Mouse (Mus musculus) hindbrain, embryonic 11.5 days (tissue): ENCODE data around the gene Baiap2l2. TPM values are rescaled to one million over a fixed set of nuclear protein-coding genes. Genes with fewer than 3 reads are reported as not detected.

Experiments used
- ATAC-seq: fragments of 200-750 bp; cut with Nextera tagmentation; 2 replicates; pipeline ENCODE4 v1.8.0; 2017; ENCODE audit warnings: mild to moderate bottlenecking, moderate TSS enrichment, moderate library complexity; ENCODE audit not compliant: low FRiP score
- DNase-seq: peaks from one replicate; pipeline ENCODE4 v3.0.0-alpha.2; 2015; ENCODE audit warnings: low spot score
- H3K27ac ChIP-seq: fragments of 300-500 bp; sonication (generic); 2 replicates; pipeline ENCODE4 v1.5.1; 2014; ENCODE audit warnings: mild to moderate bottlenecking, low read depth, low read length
- H3K27me3 ChIP-seq: fragments of 300-500 bp; sonication (generic); 2 replicates; pipeline ENCODE4 v1.6.1; 2014; ENCODE audit warnings: mild to moderate bottlenecking, low read length, moderate library complexity, mixed read lengths; ENCODE audit not compliant: control insufficient read depth, insufficient read depth
- H3K36me3 ChIP-seq: fragments of 300-500 bp; sonication (generic); 2 replicates; pipeline ENCODE4 v1.6.1; 2014; ENCODE audit warnings: mild to moderate bottlenecking, low read length, moderate library complexity, mixed read lengths; ENCODE audit not compliant: control insufficient read depth, insufficient read depth
- H3K4me1 ChIP-seq: fragments of 300-500 bp; sonication (generic); replicated peaks from 2 replicates; pipeline ENCODE4 v1.6.1; 2014; ENCODE audit warnings: low read length, mixed read lengths; ENCODE audit not compliant: control insufficient read depth, insufficient read depth
- H3K4me2 ChIP-seq: fragments of 300-500 bp; sonication (generic); replicated peaks from 2 replicates; pipeline ENCODE4 v1.6.1; 2014; ENCODE audit warnings: mild to moderate bottlenecking, low read depth, low read length
- H3K4me3 ChIP-seq: fragments of 300-500 bp; sonication (generic); 2 replicates; pipeline ENCODE4 v1.5.1; 2014; ENCODE audit warnings: low read depth, low read length
- H3K9ac ChIP-seq: fragments of 300-500 bp; sonication (generic); 2 replicates; pipeline ENCODE4 v1.6.1; 2014; ENCODE audit warnings: low read depth, low read length
- H3K9me3 ChIP-seq: fragments of 300-500 bp; sonication (generic); 2 replicates; pipeline ENCODE4 v1.6.1; 2016; ENCODE audit warnings: low read length; ENCODE audit not compliant: control insufficient read depth
- WGBS: fragments of 180-500 bp; shearing (Covaris S2); extraction: QIAGEN DNeasy Blood & Tissue Kit; methylation state at CpG from one replicate; pipeline ENCODE4 v1.1.7; 2014; 5-methylcytosine and 5-hydroxymethylcytosine counted together
- polyA plus RNA-seq: library from polyadenylated mRNA; unstranded; fragments of >200 nt; fragmentation: Nextera tagmentation; extraction: Ambion mirVana; gene quantifications from 2 replicates; pipeline ENCODE4 v1.2.1, GENCODE M21; 2014

Baiap2l2 gene
- polyA plus RNA-seq, 1 experiment from 2014 or later = 1.4 TPM

DNA sequence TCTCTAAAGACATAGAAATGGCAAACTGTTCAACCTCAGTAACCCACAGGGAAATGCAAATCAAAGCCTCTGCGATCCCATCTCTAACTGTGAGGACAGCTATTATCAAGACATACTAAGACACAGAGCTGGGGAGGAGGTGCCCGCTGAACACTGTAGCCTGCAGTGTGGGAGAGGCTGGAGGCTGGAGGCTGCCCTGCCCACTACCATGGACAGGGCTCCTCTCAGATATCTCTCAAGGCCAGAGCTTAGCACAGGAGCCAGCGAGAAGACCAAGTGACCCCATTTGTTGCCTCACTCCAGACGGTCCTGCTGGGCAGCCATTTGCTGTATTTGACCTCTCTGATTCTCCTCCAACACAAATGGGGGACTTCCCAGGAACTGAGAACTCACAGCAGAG lies 22.5 kb upstream of the Baiap2l2 start:
- no peak for DNase-seq
- Histone ChIP-seq H3K4me2 (no peak overlapping the region), H3K4me3 (no peak overlapping the region), H3K36me3 (no peaks in the 10 kb centered on the region), H3K27me3 (no peaks in the 10 kb centered on the region), H3K4me1 (no peaks in the 10 kb centered on the region), H3K9me3 (no peaks in the 10 kb centered on the region), H3K27ac (no peak overlapping the region), H3K9ac (no peak overlapping the region)
- no peak for ATAC-seq
- 68% methylated on average over 4 of the region's 4 CpGs for WGBS

DNA sequence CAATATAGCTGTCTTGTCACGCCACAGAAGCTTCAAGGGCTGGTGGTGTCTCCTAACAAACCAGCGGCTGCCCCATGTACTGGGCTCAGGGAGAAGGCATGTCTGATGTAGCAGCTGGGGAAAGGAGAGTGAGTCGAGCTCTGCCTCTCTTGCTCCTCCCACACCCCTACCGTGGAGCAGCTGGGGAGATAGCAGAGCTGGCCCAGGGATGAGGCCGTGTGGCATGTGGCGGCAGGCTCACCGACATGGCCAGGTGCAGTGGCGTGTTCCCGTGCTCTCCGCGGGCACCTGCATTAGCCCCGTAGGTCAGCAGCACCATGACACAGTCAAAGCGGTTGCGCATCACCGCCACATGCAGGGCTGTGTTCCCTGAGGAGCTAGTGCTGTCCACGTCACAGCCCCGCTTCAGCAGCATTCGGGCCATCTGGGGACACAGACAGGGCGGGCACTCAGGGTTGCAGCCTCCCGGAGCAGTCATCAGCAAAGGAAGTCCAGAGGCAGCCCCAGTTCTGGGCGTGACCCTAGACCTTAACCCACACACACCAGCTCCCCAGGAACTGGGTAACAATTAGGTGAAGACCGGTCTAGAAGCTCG lies 20.8 kb upstream of the Baiap2l2 start:
- no peak for ATAC-seq
- no peaks in the 10 kb centered on the region for H3K36me3 ChIP-seq

GRCm38 (mm10) chr15:79304832-79305231 lies 19.5 kb upstream of the Baiap2l2 start:
- no peaks in the 10 kb centered on the region for H3K9me3 ChIP-seq
- H3K36me3 ChIP-seq = no peaks in the 10 kb centered on the region
- no peak overlapping the region for H3K9ac ChIP-seq
- ATAC-seq (no peak), DNase-seq (no peak)
- H3K4me3 ChIP-seq = no peak overlapping the region
- no peak overlapping the region for H3K27ac ChIP-seq
- H3K27me3 ChIP-seq = no peaks in the 10 kb centered on the region
- WGBS = 65% methylated on average over 4 of the region's 5 CpGs
- H3K4me2 ChIP-seq = no peak overlapping the region
- H3K4me1 ChIP-seq = no peaks in the 10 kb centered on the region

More for the DNA sequence above, 20.8 kb upstream of the Baiap2l2 start:
- Histone ChIP-seq H3K9me3 (no peaks in the 10 kb centered on the region), H3K9ac (no peak overlapping the region), H3K4me2 (no peak overlapping the region), H3K27me3 (no peaks in the 10 kb centered on the region), H3K4me1 (no peaks in the 10 kb centered on the region), H3K4me3 (no peak overlapping the region), H3K27ac (no peak overlapping the region)
- WGBS = 75% methylated on average over 23 of the region's 23 CpGs
- DNase-seq = no peak

- 88% methylated on average over 8 of the region's 8 CpGs for WGBS
- ATAC-seq (no peak), DNase-seq (no peak)
- Histone ChIP-seq H3K4me1 (no peaks in the 10 kb centered on the region), H3K27ac (no peak overlapping the region), H3K4me2 (no peak overlapping the region), H3K27me3 (no peaks in the 10 kb centered on the region), H3K9ac (no peak overlapping the region), H3K4me3 (no peak overlapping the region), H3K9me3 (no peaks in the 10 kb centered on the region), H3K36me3 (no peaks in the 10 kb centered on the region)
Observed at GRCm38 (mm10) chr15:79303725-79304124, 18.4 kb upstream of the Baiap2l2 start.

GRCm38 (mm10) chr15:79299563-79300155 lies 14.3 kb upstream of the Baiap2l2 start:
- DNase-seq (no peak), ATAC-seq (no peak)
- H3K9me3 ChIP-seq = no peaks in the 10 kb centered on the region
- no peak overlapping the region for H3K4me2 ChIP-seq
- H3K27ac ChIP-seq = no peak overlapping the region
- H3K4me1 ChIP-seq = no peaks in the 10 kb centered on the region
- no peaks in the 10 kb centered on the region for H3K36me3 ChIP-seq
- H3K27me3 ChIP-seq = no peaks in the 10 kb centered on the region
- no peak overlapping the region for H3K9ac ChIP-seq
- H3K4me3 ChIP-seq = no peak overlapping the region
- WGBS = 74% methylated on average over 2 of the region's 2 CpGs

DNA sequence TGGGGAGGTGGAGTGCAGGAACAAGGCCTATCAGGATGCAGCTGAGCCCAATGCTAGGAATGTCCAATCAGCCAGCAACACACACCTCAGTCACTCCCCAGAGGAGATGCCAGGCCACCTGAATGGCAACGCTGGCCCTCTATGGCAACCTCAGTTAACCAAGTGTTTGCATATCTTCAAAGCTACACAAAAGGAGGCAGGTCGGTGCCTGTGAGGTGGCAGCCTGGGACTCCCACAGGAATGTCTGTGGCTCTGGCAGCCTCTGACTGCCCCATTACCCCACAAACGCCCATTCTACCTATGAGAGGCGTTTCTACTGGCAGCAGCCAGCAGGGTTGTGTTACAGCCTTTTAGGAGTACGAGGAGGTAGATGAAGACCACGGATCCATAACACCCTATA lies 13.2 kb upstream of the Baiap2l2 start:
- Histone ChIP-seq H3K9ac (no peak overlapping the region), H3K27ac (no peak overlapping the region), H3K4me3 (no peak overlapping the region), H3K4me2 (no peak overlapping the region), H3K27me3 (no peaks in the 10 kb centered on the region), H3K36me3 (no peaks in the 10 kb centered on the region), H3K9me3 (no peaks in the 10 kb centered on the region), H3K4me1 (no peaks in the 10 kb centered on the region)
- no peak for ATAC-seq
- DNase-seq = no peak
- WGBS = 84% methylated on average over 6 of the region's 6 CpGs

DNA sequence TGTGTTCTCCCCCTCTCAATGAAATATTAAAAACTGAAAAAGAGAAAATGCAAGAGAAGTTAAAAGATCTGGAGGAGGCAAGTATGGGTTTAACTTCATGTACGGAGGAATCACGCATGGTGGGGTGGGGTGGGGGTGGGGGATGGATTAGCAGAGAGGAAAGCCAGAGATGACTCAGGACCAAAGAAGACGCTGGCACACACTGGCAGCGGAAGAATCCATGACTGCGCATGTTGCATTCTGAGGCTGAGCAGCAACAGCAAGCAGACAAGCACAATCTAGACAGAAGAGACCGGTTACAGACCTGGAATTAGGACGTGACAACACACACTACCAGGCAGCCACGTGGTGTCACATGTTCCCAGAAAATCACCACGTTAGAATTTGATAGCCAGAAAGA lies 7.4 kb upstream of the Baiap2l2 start:
- no peak overlapping the region for H3K4me3 ChIP-seq
- 92% methylated on average over 9 of the region's 9 CpGs for WGBS
- no peak overlapping the region for H3K9ac ChIP-seq
- H3K27ac ChIP-seq = no peak overlapping the region
- H3K27me3 ChIP-seq = no peaks in the 10 kb centered on the region
- ATAC-seq (no peak), DNase-seq (no peak)
- no peak overlapping the region for H3K4me2 ChIP-seq
- no peaks in the 10 kb centered on the region for H3K36me3 ChIP-seq
- H3K9me3 ChIP-seq = no peaks in the 10 kb centered on the region
- no peaks in the 10 kb centered on the region for H3K4me1 ChIP-seq

- no peaks in the 10 kb centered on the region for H3K36me3 ChIP-seq
- no peak overlapping the region for H3K4me3 ChIP-seq
- H3K9me3 ChIP-seq = no peaks in the 10 kb centered on the region
- H3K27me3 ChIP-seq = no peaks in the 10 kb centered on the region
- no peak overlapping the region for H3K9ac ChIP-seq
- H3K27ac ChIP-seq = no peak overlapping the region
- 78% methylated on average over 3 of the region's 3 CpGs for WGBS
- no peak for ATAC-seq
- DNase-seq = no peak
- H3K4me2 ChIP-seq = no peak overlapping the region
- no peaks in the 10 kb centered on the region for H3K4me1 ChIP-seq
Observed at GRCm38 (mm10) chr15:79290340-79290739, 5.0 kb upstream of the Baiap2l2 start.

DNA sequence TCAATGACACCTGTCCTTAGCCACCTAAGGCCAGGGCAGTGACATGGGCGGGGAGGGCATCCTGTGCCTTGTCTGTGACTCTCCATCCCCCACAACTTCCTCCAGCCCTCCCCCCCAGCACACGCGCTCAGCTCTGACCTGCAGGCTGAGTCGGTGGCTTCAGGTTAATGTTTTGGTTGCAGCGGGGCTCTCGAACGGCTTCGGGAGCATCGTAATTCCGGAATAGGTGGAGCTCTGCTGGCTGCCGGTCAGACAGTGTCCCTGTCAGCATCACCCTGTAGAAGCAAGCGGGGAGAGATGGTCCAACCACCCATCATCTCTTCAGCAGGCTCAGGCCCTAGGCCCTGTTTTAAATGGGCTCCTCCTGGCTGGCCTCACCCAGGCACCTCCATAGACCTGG lies 4.1 kb upstream of the Baiap2l2 start:
- no peaks in the 10 kb centered on the region for H3K9me3 ChIP-seq
- no peaks in the 10 kb centered on the region for H3K4me1 ChIP-seq
- no peaks in the 10 kb centered on the region for H3K36me3 ChIP-seq
- DNase-seq (no peak), ATAC-seq (no peak)
- H3K4me3 ChIP-seq = no peak overlapping the region
- H3K27me3 ChIP-seq = no peaks in the 10 kb centered on the region
- H3K27ac ChIP-seq = no peak overlapping the region
- WGBS = 91% methylated on average over 12 of the region's 12 CpGs
- H3K9ac ChIP-seq = no peak overlapping the region
- no peak overlapping the region for H3K4me2 ChIP-seq
